Mouse (Mus musculus) erythroid progenitor cell, adult 5-6 weeks (primary cell): ENCODE measurements around the gene C2cd2. TPM values are rescaled to one million over a fixed set of nuclear protein-coding genes. Genes with fewer than 3 reads are reported as not detected.
"Not testable (repeated sequence)": the region's sequence is repeated elsewhere in the genome, so short reads cannot be mapped to it uniquely, and the experiment has no call there.

ENCODE experiments used
- ATAC-seq: replicated peaks from 2 replicates; pipeline ENCODE4 v1.8.0; 2016; ENCODE audit warnings: moderate number of reproducible peaks, mild to moderate bottlenecking, moderate TSS enrichment, inconsistent platforms; ENCODE audit not compliant: poor library complexity, low FRiP score, severe bottlenecking
- total RNA-seq, 2 experiments: library from RNA; stranded (forward) in 1 of 2; stranded (reverse) in 1 of 2; fragments of 150-400 nt in 1 of 2; fragments of 186-747, 209-891 nt in 1 of 2; gene quantifications; 2 replicates each; pipeline versions ENCODE4 v1.2.3 to v1.2.4; 2015 to 2017; ENCODE audit warnings: low replicate concordance in 2 of 2

C2cd2 gene
- total RNA-seq (2015; ENCODE audit: low replicate concordance) (10.8 and 13.0 TPM in 2 replicates), total RNA-seq (2017; ENCODE audit: low replicate concordance) (19.0 and 26.6 TPM in 2 replicates)

DNA sequence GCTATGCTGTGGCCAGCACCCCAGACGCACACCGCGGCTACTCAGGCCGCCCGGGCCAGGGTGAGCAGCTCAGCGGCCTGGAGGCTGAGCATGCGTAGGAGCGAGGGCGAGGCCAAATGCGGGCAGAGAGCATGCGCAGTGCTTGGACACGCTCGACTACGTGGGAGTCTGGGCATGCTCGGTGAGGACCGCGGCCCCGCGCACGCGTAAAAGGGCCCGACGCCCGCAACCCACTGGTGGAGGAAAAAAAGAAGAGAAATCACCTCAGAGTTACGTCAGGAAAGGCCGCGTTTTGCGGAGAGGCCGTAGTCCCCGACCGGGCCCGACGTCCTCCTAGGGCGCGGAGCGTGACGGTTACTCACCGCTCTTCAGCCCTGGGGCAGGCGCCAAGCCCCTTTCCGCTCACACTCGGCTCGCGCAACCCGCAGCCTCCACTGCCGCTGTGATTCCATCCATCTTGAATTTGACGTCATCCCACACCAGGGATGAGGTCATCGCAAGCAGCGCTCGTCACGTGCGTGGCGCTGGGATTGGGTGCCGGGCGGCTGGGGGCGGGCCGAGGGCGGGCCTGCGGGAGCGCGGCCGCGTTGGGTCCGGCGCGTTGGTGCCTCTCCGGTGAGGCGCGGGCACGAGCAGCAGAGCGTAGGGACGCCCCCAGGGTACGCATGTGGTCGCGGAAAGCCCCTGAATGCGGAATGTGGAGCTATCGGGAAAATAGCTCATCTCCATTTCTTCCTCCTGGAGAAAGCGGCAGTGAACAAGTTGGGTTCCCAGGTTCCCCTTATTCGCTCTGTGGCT lies at the start of gene C2cd2, which contains the start of gene Zbtb21:
TSS of gene C2cd2 (minus strand) at position 448 of the 798 bp plus-strand sequence.
TSS of gene Zbtb21 (minus strand) at position 472 of the 798 bp plus-strand sequence.
- peak; percentile 90 for ATAC-seq

GRCm38 (mm10) chr16:97997383-97997731 lies 35.0 kb upstream of the C2cd2 start:
- peak; percentile 20 for ATAC-seq

GRCm38 (mm10) chr16:97996616-97997382 lies 34.4 kb upstream of the C2cd2 start, which contains the start of gene B230307C23Rik:
TSS of gene B230307C23Rik (plus strand) at chr16:97997315.
- peak; percentile 98 for ATAC-seq

DNA sequence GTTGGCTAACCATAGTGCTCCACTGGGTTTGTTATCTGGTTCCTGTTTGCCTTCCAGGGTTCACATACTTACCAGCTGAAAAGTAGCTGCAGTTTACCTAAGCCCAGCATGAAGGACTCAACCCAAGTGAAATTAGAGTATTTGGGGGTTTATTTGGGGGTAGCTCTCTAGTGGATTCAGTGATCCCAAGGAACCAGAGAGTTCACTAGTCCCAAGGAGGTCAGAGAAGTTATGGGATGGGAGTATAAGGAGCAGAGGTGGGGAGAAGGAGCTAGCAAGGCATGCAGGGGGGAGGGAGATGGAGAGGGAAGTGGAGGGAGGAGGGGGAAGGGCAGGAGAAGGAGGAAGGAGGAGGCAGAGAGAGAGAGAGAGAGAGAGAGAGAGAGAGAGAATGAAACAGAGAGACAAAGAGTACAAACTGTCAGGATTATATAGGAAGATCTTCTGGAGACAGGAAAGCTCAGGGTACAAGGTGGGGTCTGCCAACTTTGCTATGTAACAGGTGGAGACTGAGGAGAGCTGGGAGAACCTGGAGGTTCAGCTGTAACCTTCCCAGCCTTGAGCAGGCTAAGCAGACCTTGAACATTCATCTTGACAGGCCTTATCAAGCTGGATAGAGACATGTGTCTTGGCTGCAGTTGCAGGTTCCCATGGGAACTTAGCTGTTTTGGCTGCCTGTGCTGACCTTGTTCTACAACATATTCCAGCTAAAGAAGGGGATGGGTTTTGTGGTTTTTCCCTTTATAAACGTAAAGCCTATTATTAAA lies 33.6 kb upstream of the C2cd2 start:
- no peak for ATAC-seq

DNA sequence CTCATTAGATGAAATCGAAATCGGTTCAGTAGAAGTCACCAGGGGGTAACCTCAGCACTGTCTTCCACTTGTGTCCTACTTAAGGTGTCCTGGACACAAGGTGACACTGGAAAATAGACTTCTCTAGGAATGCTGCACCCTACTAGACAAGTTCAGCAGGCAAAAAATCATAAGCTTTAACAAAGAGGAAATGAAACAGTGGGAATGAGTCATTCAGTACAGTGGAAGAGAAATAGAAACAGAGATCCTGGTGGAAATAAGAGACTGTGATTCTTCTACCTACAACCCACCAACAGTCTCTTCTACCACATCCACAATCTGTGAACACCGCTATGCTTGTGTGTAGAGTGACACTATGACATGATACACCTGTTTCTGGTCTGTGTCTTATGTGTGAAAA lies 30.1 kb upstream of the C2cd2 start:
- ATAC-seq, result not testable (repeated sequence)

DNA sequence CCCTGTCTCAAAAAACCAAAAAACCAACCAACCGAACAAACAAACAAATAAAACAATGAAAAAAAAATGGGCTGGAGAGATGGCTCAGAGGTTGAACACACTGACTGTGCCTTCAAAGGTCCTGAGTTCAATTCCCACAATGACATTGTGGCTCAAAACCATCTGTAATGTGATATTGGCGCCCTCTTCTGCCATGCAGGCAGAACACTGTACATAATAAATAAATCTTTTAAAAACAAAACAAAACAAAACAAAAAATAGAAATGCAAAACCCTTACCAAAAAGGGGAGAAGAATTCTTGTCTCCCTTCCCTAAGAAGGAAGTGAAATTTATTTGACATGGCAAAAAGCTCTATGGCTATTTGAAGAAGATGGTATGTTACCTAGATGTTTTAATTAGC lies 29.1 kb upstream of the C2cd2 start:
- ATAC-seq, result no peak

GRCm38 (mm10) chr16:97984589-97984988 lies 22.2 kb upstream of the C2cd2 start:
- ATAC-seq, result no peak

- ATAC-seq, result no peak
Observed at GRCm38 (mm10) chr16:97981362-97981761, 19.0 kb upstream of the C2cd2 start.

DNA sequence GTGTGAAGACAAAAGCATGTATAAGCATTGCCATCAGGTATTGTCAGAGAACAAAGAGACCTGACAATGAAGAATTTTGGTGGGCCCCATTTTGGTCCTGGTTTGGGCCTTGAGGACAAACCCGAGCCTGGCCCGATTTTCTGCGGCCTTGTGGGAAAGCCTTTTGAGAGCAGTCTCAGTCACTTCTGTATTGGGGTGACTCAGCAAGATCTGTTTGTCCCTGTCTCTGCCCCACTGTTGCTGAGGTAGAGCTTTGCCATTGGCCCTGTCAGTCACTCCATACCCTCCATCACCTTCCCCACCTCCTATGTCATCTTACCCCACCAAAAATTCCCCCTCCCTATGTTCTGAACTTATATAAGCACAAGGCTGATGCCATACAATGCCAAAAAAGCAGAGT lies 15.3 kb upstream of the C2cd2 start:
- ATAC-seq, result no peak

DNA sequence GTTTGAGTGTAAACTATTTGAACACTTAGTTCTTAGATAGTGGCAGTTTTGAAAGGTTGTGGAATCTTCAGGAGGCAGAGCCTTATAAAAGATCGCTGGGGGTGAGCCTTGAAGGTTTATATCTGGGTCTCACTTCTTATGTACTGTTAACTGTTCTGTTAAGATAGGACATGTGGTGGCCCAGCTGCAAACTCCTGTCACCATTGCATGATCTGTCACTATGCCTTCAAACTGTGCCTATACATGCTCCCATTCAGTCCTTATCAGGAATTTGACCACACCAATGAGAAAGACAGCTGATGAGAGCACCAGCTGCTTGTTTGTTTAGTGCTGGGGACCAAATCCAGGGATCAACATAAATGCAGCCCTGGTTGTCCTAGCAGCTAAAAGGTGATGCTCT lies 14.9 kb upstream of the C2cd2 start:
- peak; percentile 77 for ATAC-seq

GRCm38 (mm10) chr16:97963956-97964540 lies 1.6 kb upstream of the C2cd2 start:
- ATAC-seq, result no peak

GRCm38 (mm10) chr16:97961381-97962150 lies 832 bp downstream of the C2cd2 start:
- no peak for ATAC-seq

DNA sequence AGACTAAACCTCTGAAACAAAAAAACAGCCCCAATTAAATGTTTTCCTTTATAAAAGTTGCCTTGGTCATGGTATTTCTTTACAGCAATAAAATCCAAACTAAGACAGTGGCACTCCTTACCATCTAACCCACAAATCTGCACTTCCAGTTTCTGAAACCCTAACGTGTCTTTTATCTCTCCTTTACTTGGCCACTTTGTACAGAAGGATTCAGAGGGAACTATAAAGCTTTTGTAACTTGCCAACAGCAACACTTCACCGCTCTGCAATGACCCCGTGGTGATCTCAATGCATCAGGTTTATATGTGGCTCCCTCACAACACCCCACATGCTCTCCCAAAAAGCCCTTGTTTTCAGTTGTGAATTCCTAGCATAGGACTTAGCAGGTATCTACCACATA lies 2.0 kb downstream of the C2cd2 start:
- no peak for ATAC-seq

DNA sequence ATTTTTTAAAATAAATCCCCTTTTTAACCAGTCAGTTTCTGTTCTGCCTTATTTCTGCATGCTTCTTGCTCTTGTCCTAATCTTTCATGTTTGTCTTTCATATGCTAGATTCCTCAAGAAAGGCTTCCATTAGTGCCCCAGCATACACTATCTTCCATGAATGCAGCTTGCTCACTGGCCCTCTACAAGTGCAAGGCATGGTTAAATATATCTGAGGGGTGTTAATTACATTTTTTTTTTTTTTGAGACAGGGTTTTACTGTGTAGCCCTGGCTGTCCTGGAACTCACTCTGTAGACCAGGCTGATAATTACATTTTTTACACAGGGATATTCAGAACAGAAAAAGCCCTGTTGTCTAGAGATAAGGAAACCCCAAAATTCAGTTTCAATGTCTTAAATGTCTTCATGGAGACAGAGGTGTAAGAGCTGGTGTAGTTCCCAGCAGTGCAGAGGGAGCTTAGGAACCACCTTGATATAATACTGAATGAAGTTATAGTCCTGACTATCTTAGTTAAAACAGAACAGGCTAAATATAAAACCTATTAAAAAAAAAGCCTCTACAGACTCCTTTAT lies 3.9 kb downstream of the C2cd2 start:
- ATAC-seq, result no peak

DNA sequence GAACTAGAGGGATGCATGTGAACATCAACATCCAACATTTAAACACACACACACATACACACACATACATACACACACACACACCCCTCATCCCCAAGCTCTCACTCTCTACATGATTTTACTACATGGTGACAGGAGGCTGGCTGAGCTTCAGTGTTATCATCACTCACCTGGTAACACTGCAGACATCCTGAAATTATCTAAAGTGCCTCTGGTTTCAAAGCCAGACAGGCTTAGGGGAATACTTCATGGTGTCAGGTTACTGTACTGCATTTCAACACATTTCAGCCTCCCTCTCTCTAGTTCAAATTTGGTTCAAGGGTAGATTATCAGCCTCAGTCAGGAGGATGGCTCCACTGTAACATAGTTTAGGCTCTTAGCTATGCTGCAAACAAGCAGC lies 4.8 kb downstream of the C2cd2 start:
- no peak for ATAC-seq

GRCm38 (mm10) chr16:97956011-97956410 lies 6.4 kb downstream of the C2cd2 start:
- ATAC-seq, result no peak

DNA sequence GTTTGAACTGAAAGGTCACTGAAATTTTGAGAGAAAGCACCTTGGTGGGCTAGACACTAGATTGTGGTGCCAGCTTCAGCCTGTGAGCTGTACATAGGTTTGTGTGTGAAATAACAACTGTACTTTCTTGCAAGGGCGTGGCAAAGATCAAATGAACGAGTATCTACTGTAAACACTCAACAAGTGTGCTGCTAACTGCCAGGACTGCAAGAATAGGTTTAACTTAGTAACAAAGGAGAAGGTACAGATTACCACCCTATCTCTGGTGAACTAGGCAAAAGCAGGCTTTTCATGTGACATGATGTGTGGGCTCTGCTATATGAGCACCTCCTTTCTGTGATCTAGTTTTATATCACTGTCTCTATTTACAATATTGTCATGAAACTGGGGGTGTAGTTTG lies 9.1 kb downstream of the C2cd2 start:
- ATAC-seq, result peak; percentile 53

DNA sequence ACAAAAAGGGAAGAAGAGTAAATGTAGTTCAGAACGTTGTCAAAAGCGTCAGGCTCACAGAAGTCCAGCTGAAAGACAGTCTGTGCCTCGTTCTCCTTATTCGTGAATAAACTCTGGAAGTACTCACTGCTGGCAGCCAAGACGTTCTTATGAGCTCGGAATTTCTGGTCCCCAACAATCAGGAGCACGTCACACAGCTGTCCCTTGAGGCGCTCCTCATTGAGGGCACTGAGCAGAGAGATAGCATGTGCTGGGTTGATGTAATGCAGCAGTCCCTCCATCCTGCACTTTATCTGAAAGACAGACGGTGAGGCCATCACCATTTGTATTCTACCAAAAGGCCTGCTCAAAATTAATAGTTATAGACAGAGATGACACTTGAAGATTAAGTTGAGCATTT lies 9.6 kb downstream of the C2cd2 start:
- ATAC-seq, result peak; percentile 72

DNA sequence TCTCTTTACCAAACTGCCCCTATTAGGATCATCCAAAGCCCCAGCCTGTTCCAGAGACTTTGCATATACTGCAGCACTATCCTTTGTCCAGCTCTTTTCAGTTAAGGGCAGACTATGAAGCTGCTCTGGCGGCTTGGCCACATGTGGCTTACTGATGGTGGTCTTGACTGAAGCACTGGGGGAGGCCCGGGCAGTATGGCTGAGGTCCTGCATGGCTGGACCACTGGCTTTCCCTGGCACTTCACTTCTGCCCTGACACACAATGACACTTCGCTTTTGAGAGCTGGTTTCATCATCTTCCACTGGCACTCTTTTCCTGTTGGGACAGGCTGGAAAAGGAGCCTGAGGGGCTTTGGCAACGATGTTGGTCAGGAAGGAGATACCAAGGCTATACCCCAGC lies 10.0 kb downstream of the C2cd2 start:
- no peak for ATAC-seq
